Mouse (Mus musculus): ENCODE results near the gene Papss2. TPM values are rescaled to one million over a fixed set of nuclear protein-coding genes. Genes with fewer than 3 reads are reported as not detected.

The Papss2 gene
- polyA plus RNA-seq, 1 experiment, result 24.5 TPM

GRCm38 (mm10) chr19:32611386-32612092 lies 15.9 kb downstream of the Papss2 start:
- no peaks in the 10 kb centered on the region for H3K4me1 ChIP-seq (ENCODE audit: control insufficient read depth, insufficient read depth, low read length)
- TF ChIP-seq CTCF (IDR thresholded peaks at IDR 0.05; ENCODE audit: borderline replicate concordance, insufficient read depth, low read length), result no peak
- no peak for TF ChIP-seq POLR2A (IDR thresholded peaks at IDR 0.05; ENCODE audit: low read depth, low read length)
- H3K4me3 ChIP-seq (ENCODE audit: insufficient read depth, low read length), result no peak overlapping the region
- H3K27ac ChIP-seq (ENCODE audit: insufficient read depth, low read length), result no peak overlapping the region

GRCm38 (mm10) chr19:32614046-32614771 lies 18.6 kb downstream of the Papss2 start:
- TF ChIP-seq CTCF (IDR thresholded peaks at IDR 0.05; ENCODE audit: borderline replicate concordance, insufficient read depth, low read length) (no peak), POLR2A (IDR thresholded peaks at IDR 0.05; ENCODE audit: low read depth, low read length) (no peak)
- Histone ChIP-seq H3K27ac (ENCODE audit: insufficient read depth, low read length) (no peak overlapping the region), H3K4me1 (ENCODE audit: control insufficient read depth, insufficient read depth, low read length) (no peaks in the 10 kb centered on the region), H3K4me3 (ENCODE audit: insufficient read depth, low read length) (no peak overlapping the region)

- no peaks in the 10 kb centered on the region for H3K4me1 ChIP-seq (ENCODE audit: control insufficient read depth, insufficient read depth, low read length)
- TF ChIP-seq CTCF (IDR thresholded peaks at IDR 0.05; ENCODE audit: borderline replicate concordance, insufficient read depth, low read length) (no peak), POLR2A (IDR thresholded peaks at IDR 0.05; ENCODE audit: low read depth, low read length) (no peak)
- H3K27ac ChIP-seq (ENCODE audit: insufficient read depth, low read length), result no peak overlapping the region
- H3K4me3 ChIP-seq (ENCODE audit: insufficient read depth, low read length), result no peak overlapping the region
Observed at GRCm38 (mm10) chr19:32614772-32615099, 19.1 kb downstream of the Papss2 start.

GRCm38 (mm10) chr19:32616646-32617045 lies 21.1 kb downstream of the Papss2 start:
- TF ChIP-seq CTCF (IDR thresholded peaks at IDR 0.05; ENCODE audit: borderline replicate concordance, insufficient read depth, low read length) (no peak), POLR2A (IDR thresholded peaks at IDR 0.05; ENCODE audit: low read depth, low read length) (no peak)
- H3K27ac ChIP-seq (ENCODE audit: insufficient read depth, low read length), result no peak overlapping the region
- no peaks in the 10 kb centered on the region for H3K4me1 ChIP-seq (ENCODE audit: control insufficient read depth, insufficient read depth, low read length)
- no peak overlapping the region for H3K4me3 ChIP-seq (ENCODE audit: insufficient read depth, low read length)

- TF ChIP-seq POLR2A (IDR thresholded peaks at IDR 0.05; ENCODE audit: low read depth, low read length) (no peak), CTCF (IDR thresholded peaks at IDR 0.05; ENCODE audit: borderline replicate concordance, insufficient read depth, low read length) (no peak)
- Histone ChIP-seq H3K4me1 (ENCODE audit: control insufficient read depth, insufficient read depth, low read length) (no peaks in the 10 kb centered on the region), H3K27ac (ENCODE audit: insufficient read depth, low read length) (no peak overlapping the region), H3K4me3 (ENCODE audit: insufficient read depth, low read length) (no peak overlapping the region)
Observed at GRCm38 (mm10) chr19:32619739-32620138, 24.1 kb downstream of the Papss2 start.

DNA sequence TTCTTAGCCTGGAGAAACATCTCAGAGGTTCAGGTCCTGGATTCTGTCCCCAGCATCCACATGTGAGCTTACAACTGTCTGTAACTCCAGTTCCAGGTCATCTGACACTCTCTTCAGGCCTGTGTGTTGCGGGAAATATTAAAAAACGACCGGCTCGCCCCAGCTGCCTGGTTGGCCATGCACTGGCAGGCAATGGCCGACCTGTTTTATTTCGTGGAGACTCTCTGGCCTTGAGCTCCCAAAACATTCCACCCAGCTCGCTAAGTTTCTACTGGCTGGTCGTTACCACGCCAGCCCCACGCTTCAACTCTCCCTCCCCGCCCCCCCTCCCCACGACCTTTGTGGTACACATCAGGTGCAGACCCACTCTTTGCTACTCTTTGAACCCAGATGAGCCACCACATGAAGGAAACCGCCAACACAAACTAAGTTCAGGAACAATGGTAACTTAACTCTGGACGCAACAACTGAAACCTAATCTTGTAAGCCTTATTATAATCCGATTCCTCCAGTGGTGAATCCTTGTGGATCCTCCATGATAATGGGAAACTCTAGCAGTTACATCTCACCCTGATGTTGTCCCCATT lies 25.4 kb downstream of the Papss2 start:
- TF ChIP-seq POLR2A (IDR thresholded peaks at IDR 0.05; ENCODE audit: low read depth, low read length), result no peak
- no peak for TF ChIP-seq CTCF (IDR thresholded peaks at IDR 0.05; ENCODE audit: borderline replicate concordance, insufficient read depth, low read length)
- Histone ChIP-seq H3K4me3 (ENCODE audit: insufficient read depth, low read length) (no peak overlapping the region), H3K27ac (ENCODE audit: insufficient read depth, low read length) (no peak overlapping the region), H3K4me1 (ENCODE audit: control insufficient read depth, insufficient read depth, low read length) (no peaks in the 10 kb centered on the region)

DNA sequence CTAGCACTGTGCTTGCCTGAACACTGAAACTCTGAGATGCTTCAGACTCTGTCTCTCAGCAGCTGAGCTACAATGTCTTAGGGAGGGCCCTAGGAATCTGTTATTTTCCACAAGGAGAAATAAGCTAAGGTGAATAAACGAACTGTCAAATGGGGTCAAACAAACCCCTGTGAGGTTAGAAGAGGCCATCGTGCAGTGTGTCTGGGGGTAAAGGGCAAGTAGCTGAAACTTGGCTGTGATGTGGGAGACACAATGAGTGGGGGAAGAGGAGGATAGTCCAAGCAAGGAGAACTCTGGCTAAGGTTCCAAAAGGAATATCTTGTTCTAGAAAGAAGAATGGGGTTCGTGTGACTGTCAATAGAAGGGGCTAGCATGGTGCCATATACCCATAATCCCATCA lies 26.6 kb downstream of the Papss2 start:
- Histone ChIP-seq H3K27ac (ENCODE audit: insufficient read depth, low read length) (no peak overlapping the region), H3K4me1 (ENCODE audit: control insufficient read depth, insufficient read depth, low read length) (no peaks in the 10 kb centered on the region), H3K4me3 (ENCODE audit: insufficient read depth, low read length) (no peak overlapping the region)
- TF ChIP-seq CTCF (IDR thresholded peaks at IDR 0.05; ENCODE audit: borderline replicate concordance, insufficient read depth, low read length), result no peak
- no peak for TF ChIP-seq POLR2A (IDR thresholded peaks at IDR 0.05; ENCODE audit: low read depth, low read length)

DNA sequence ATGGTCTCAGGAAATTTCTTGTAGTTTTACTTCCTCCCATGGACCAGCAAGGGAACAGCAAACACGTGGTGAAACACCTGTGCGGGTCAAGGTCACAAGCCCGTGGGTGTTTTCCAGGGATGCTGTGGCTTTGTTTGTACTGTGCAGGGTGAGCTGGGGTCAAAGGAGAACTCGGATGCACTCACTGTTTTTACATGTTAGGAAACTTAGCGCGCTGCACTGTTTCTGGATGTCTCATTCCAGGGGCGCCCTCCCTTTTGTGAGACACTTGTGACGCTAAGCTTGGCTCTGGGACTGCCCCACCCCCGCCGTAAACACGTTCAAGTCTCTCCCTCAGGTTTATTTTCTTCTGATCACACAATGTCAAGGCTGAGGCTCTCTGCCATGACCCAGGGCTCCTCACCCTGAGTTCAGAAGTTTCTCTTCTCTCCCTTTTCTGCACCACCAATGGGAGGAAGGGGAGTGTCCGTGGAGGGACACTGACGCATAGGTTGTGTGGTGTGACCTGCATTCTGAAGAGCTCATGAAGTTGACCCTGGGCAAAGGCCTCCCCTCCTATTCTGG lies 31.3 kb downstream of the Papss2 start:
- TF ChIP-seq POLR2A (IDR thresholded peaks at IDR 0.05; ENCODE audit: low read depth, low read length) (no peak), CTCF (IDR thresholded peaks at IDR 0.05; ENCODE audit: borderline replicate concordance, insufficient read depth, low read length) (no peak)
- no peaks in the 10 kb centered on the region for H3K4me1 ChIP-seq (ENCODE audit: control insufficient read depth, insufficient read depth, low read length)
- no peak overlapping the region for H3K27ac ChIP-seq (ENCODE audit: insufficient read depth, low read length)
- H3K4me3 ChIP-seq (ENCODE audit: insufficient read depth, low read length), result no peak overlapping the region

DNA sequence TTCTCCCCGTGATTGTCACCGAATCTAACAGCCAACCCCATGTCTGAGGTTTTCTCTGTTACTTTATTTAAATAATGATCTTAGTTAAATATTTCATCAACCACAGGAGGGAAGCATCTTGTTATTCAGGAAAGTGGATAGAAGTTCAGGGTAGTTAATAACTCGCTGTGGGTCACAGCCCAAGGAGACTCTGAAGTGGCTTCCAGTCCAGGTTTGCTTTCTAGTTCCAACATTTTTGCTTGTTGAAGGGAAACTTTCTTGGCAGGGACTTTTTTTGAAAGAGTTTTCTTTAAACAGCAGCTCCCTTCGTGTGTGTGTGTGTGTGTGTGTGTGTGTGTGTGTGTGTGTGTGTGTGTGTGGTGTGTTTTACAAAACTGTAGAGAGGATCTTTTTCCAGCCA lies 32.0 kb downstream of the Papss2 start:
- Histone ChIP-seq H3K4me1 (ENCODE audit: control insufficient read depth, insufficient read depth, low read length) (no peaks in the 10 kb centered on the region), H3K27ac (ENCODE audit: insufficient read depth, low read length) (no peak overlapping the region), H3K4me3 (ENCODE audit: insufficient read depth, low read length) (no peak overlapping the region)
- no peak for TF ChIP-seq CTCF (IDR thresholded peaks at IDR 0.05; ENCODE audit: borderline replicate concordance, insufficient read depth, low read length)
